Mouse (Mus musculus): Measurements from ENCODE around the gene Ldhal6b. TPM values are rescaled to one million over a fixed set of nuclear protein-coding genes. Genes with fewer than 3 reads are reported as not detected.

The Ldhal6b gene
- total and polyA plus RNA-seq, 2 experiments from 2014 or later: not detected

DNA sequence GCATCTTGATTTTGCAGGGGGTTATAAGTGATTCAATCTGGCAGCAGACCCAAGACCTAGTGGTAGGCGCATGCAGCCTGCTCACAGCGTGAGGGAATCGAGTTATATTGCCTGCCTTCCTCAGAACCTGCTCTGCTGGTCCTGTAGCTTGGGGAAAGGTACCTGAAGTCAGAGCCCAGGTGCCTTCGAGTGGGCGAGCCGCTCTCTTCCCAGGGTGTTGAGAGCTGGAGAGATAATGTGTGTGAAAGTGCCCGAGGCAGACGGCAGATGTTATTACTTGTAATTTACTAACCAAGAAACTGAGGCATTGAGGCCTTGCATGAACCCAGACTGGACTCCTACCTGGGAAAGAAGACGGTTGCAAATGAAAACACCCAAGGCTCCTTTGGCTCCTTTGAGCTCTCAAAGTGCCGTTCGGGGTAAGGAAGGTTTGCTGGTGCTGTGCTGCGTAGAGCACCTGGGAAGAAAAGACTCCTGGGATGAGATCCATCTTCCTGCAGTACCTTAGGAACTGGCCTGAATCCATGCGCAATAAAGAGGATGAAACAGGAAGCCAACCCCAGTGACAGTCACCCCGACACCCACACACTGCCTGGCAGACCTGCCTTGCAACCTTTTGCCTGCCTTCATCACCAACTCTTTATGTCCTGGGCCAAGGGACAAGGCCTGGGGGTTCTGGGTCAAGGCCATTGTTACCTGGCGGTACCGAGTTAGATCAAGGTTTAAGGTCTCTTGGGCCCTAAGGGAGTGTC is 22.9 kb downstream of the Ldhal6b start:
- Histone ChIP-seq H3K9me3 (replicated peaks; ENCODE audit: control insufficient read depth, low read length) (no peaks in the 10 kb centered on the region), H3K4me3 (ENCODE audit: low read depth, low read length) (no peak overlapping the region), H3K27ac (ENCODE audit: low read depth) (no peak overlapping the region), H3K36me3 (replicated peaks; ENCODE audit: control insufficient read depth, insufficient read depth, low read length) (no peaks in the 10 kb centered on the region), H3K27me3 (ENCODE audit: control insufficient read depth, insufficient read depth, low read length) (no peaks in the 10 kb centered on the region), H3K4me2 (ENCODE audit: low read depth, low read length) (no peak overlapping the region), H3K9ac (replicated peaks; ENCODE audit: low read depth, low read length) (no peak overlapping the region), H3K4me1 (ENCODE audit: control insufficient read depth, insufficient read depth) (no peaks in the 10 kb centered on the region)
- WGBS: 84% methylated on average over 16 of the region's 16 CpGs
- TF ChIP-seq CTCF (IDR thresholded peaks at IDR 0.05; ENCODE audit: low read depth): no peak
- no peak for TF ChIP-seq EP300 (IDR thresholded peaks at IDR 0.05; ENCODE audit: low read depth)
- DNase-seq (ENCODE audit: low spot score) (no peak), ATAC-seq (ENCODE audit: insufficient read depth, low read depth) (no peak)

DNA sequence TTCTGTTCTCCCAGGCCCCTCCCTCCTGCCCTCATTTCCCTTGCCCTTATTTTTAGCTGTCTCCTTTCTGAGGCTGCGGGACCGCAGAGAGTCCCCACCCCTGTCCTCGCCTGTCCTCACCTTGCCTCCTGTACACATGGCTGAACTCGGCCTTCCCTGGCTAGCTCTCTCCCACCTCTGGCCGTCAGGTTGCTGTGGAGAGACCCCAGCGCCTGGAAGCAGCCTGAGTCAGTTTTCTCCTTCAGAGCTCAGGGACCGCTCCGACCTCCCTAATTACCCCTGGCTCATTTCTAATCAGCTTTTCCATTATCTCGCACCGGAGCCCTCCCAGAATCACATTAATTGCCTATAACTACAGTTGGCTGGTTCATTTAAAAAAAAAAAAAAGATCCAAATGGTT is 27.9 kb downstream of the Ldhal6b start:
- H3K9ac ChIP-seq (replicated peaks; ENCODE audit: low read depth, low read length): no peak overlapping the region
- no peaks in the 10 kb centered on the region for H3K4me1 ChIP-seq (ENCODE audit: control insufficient read depth, insufficient read depth)
- no peak for DNase-seq (ENCODE audit: low spot score)
- H3K27ac ChIP-seq (ENCODE audit: low read depth): no peak overlapping the region
- 45% methylated on average over 10 of the region's 10 CpGs for WGBS
- no peak for ATAC-seq (ENCODE audit: insufficient read depth, low read depth)
- no peaks in the 10 kb centered on the region for H3K27me3 ChIP-seq (ENCODE audit: control insufficient read depth, insufficient read depth, low read length)
- no peak for TF ChIP-seq EP300 (IDR thresholded peaks at IDR 0.05; ENCODE audit: low read depth)
- H3K4me3 ChIP-seq (ENCODE audit: low read depth, low read length): no peak overlapping the region
- no peaks in the 10 kb centered on the region for H3K36me3 ChIP-seq (replicated peaks; ENCODE audit: control insufficient read depth, insufficient read depth, low read length)
- no peak overlapping the region for H3K4me2 ChIP-seq (ENCODE audit: low read depth, low read length)
- H3K9me3 ChIP-seq (replicated peaks; ENCODE audit: control insufficient read depth, low read length): no peaks in the 10 kb centered on the region

DNA sequence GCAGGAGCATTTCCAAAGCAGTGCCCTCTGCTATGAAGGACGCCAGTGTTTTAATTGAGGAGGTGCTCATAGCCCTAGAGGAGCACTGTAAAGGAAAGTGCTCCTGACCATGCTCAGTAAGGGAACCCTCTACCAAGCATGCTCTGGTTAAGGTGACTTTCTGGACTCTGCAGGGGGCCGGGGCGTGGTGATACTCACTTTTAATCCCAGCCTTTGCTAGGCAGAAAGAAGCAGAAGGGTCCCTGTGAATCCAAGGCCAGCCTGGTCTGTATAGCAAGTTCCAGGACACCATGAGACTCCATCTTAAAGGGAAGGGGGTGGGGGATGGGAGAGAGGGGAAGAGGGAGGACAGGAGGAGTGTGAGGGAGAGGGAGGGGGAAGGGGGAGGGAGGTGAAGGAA is 30.2 kb downstream of the Ldhal6b start:
- Histone ChIP-seq H3K4me3 (ENCODE audit: low read depth, low read length) (no peak overlapping the region), H3K9me3 (replicated peaks; ENCODE audit: control insufficient read depth, low read length) (no peaks in the 10 kb centered on the region), H3K36me3 (replicated peaks; ENCODE audit: control insufficient read depth, insufficient read depth, low read length) (no peaks in the 10 kb centered on the region), H3K4me2 (ENCODE audit: low read depth, low read length) (no peak overlapping the region), H3K9ac (replicated peaks; ENCODE audit: low read depth, low read length) (no peak overlapping the region), H3K4me1 (ENCODE audit: control insufficient read depth, insufficient read depth) (no peaks in the 10 kb centered on the region), H3K27ac (ENCODE audit: low read depth) (no peak overlapping the region), H3K27me3 (ENCODE audit: control insufficient read depth, insufficient read depth, low read length) (no peaks in the 10 kb centered on the region)
- DNase-seq (ENCODE audit: low spot score) (no peak), ATAC-seq (ENCODE audit: insufficient read depth, low read depth) (no peak)
- TF ChIP-seq CTCF (IDR thresholded peaks at IDR 0.05; ENCODE audit: low read depth) (no peak), EP300 (IDR thresholded peaks at IDR 0.05; ENCODE audit: low read depth) (no peak)
- 78% methylated on average over 3 of the region's 3 CpGs for WGBS

DNA sequence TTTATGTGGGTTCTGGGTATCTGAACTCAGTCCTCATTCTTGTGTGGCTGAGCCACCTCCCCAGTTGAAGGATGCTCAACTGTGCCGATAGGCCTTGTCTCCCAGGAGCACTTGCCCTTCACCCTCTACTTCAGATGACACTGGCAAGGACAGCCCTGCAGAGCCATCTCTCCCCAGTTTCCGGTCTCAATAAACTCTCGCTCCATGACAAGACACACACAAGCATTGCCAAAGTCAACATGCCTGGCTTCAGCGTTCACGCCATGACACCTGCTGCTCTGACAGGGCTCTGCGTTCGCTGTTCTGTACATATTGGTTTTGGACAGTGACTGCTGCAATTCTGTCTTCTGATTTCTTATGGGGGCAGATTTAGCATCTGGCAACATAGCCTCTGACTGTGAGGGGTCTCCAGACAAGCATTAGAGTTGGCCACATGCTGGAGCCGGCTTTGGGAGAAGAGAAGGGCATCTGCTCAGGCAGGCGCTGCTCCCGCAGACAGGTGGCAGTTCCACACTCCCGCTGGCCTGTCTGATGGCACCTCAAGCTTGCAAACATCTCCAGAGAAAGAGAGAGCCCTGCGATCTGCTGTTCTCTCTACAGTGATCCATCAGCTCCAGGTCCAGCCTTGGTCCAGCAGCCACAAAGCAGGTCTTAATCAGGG is 31.6 kb downstream of the Ldhal6b start:
- ATAC-seq (ENCODE audit: insufficient read depth, low read depth): no peak
- WGBS: 77% methylated on average over 12 of the region's 12 CpGs

DNA sequence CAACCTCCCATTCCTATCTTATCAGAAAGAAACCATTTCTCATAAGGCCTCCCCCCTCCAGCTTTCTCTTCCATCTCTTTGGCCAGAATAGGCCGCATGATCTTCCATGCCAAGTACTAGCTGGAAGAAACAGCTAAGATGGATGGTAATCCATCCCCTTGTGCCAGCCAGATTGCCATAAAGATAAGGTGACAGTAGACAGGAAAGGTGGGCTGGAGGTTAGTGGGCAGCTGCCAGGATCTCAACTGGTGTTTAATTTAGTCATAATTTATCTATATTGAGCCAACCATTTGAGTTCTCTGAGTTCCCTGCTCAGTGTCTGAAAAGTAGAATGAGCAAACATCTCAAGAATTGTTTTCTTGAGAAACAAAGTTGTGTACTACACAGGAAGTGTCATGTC is 32.9 kb downstream of the Ldhal6b start:
- Histone ChIP-seq H3K4me3 (ENCODE audit: low read depth, low read length) (no peak overlapping the region), H3K4me1 (ENCODE audit: control insufficient read depth, insufficient read depth) (no peaks in the 10 kb centered on the region), H3K9me3 (replicated peaks; ENCODE audit: control insufficient read depth, low read length) (no peaks in the 10 kb centered on the region), H3K4me2 (ENCODE audit: low read depth, low read length) (no peak overlapping the region), H3K36me3 (replicated peaks; ENCODE audit: control insufficient read depth, insufficient read depth, low read length) (no peaks in the 10 kb centered on the region), H3K9ac (replicated peaks; ENCODE audit: low read depth, low read length) (no peak overlapping the region), H3K27me3 (ENCODE audit: control insufficient read depth, insufficient read depth, low read length) (no peaks in the 10 kb centered on the region), H3K27ac (ENCODE audit: low read depth) (no peak overlapping the region)
- no peak for TF ChIP-seq CTCF (IDR thresholded peaks at IDR 0.05; ENCODE audit: low read depth)
- TF ChIP-seq EP300 (IDR thresholded peaks at IDR 0.05; ENCODE audit: low read depth): no peak
- no peak for ATAC-seq (ENCODE audit: insufficient read depth, low read depth)
- 92% methylated on average over 1 of the region's 1 CpGs for WGBS
- no peak for DNase-seq (ENCODE audit: low spot score)

More for the DNA sequence above, 31.6 kb downstream of the Ldhal6b start:
- DNase-seq (ENCODE audit: low spot score): no peak
- no peaks in the 10 kb centered on the region for H3K4me1 ChIP-seq (ENCODE audit: control insufficient read depth, insufficient read depth)
- no peak overlapping the region for H3K27ac ChIP-seq (ENCODE audit: low read depth)
- no peak overlapping the region for H3K4me2 ChIP-seq (ENCODE audit: low read depth, low read length)
- H3K9ac ChIP-seq (replicated peaks; ENCODE audit: low read depth, low read length): no peak overlapping the region
- no peaks in the 10 kb centered on the region for H3K36me3 ChIP-seq (replicated peaks; ENCODE audit: control insufficient read depth, insufficient read depth, low read length)
- H3K9me3 ChIP-seq (replicated peaks; ENCODE audit: control insufficient read depth, low read length): no peaks in the 10 kb centered on the region
- TF ChIP-seq CTCF (IDR thresholded peaks at IDR 0.05; ENCODE audit: low read depth): no peak
- TF ChIP-seq EP300 (IDR thresholded peaks at IDR 0.05; ENCODE audit: low read depth): no peak
- no peak overlapping the region for H3K4me3 ChIP-seq (ENCODE audit: low read depth, low read length)
- H3K27me3 ChIP-seq (ENCODE audit: control insufficient read depth, insufficient read depth, low read length): no peaks in the 10 kb centered on the region

Measured in heart, postnatal 0 days (tissue).